Mouse (Mus musculus) small intestine, adult 2 months (tissue): ENCODE results near the gene Vsir.

ENCODE experiments used
- CTCF ChIP-seq: fragments of 200-500 bp; IDR thresholded peaks from 2 replicates; pipeline ENCODE4 v1.5.1; 2012; ENCODE audit warnings: low read depth, mild to moderate bottlenecking, control low read depth, inconsistent platforms, low read length, moderate library complexity, mixed read lengths; ENCODE audit not compliant: insufficient replicate concordance, insufficient read length; ENCODE audit errors: extremely low read depth
- POLR2A ChIP-seq: fragments of 200-500 bp; IDR thresholded peaks from 2 replicates; pipeline ENCODE4 v1.6.1; 2012; ENCODE audit warnings: low read depth, mild to moderate bottlenecking, control low read depth, inconsistent platforms, low read length, moderate library complexity

- TF ChIP-seq CTCF = no peak
- no peak for TF ChIP-seq POLR2A
Measured at GRCm38 (mm10) chr10:60367904-60368303, 21.3 kb downstream of the Vsir start.
